Mouse (Mus musculus) intestine, embryonic 14.5 days (tissue): ENCODE results near the gene Cacnb2. TPM values are rescaled to one million over a fixed set of nuclear protein-coding genes. Genes with fewer than 3 reads are reported as not detected.

Experiments used
- ATAC-seq: fragments of 200-750 bp; cut with Nextera tagmentation; replicated peaks from 2 replicates; pipeline ENCODE4 v1.8.0; 2017; ENCODE audit warnings: low read depth, moderate number of reproducible peaks, moderate TSS enrichment, moderate library complexity; ENCODE audit not compliant: low FRiP score, low TSS enrichment
- DNase-seq: peaks from one replicate; pipeline ENCODE4 v3.0.0-alpha.2; 2018; ENCODE audit warnings: low spot score
- H3K27ac ChIP-seq: fragments of 300-500 bp; sonication (generic); 2 replicates; pipeline ENCODE4 v1.5.1; 2014; ENCODE audit warnings: low read depth, mild to moderate bottlenecking, control low read depth
- H3K27me3 ChIP-seq: fragments of 300-500 bp; sonication (generic); replicated peaks from 2 replicates; pipeline ENCODE4 v1.6.1; 2014; ENCODE audit warnings: low read length, control low read depth; ENCODE audit not compliant: control insufficient read depth, insufficient read depth
- H3K36me3 ChIP-seq: fragments of 300-500 bp; sonication (generic); 2 replicates; pipeline ENCODE4 v1.6.1; 2014; ENCODE audit warnings: low read length, control low read depth; ENCODE audit not compliant: control insufficient read depth, insufficient read depth
- H3K4me1 ChIP-seq: fragments of 300-500 bp; sonication (generic); replicated peaks from 2 replicates; pipeline ENCODE4 v1.6.1; 2014; ENCODE audit warnings: low read length, control low read depth, mixed read lengths; ENCODE audit not compliant: control insufficient read depth, insufficient read depth
- H3K4me2 ChIP-seq: fragments of 300-500 bp; sonication (generic); 2 replicates; pipeline ENCODE4 v1.6.1; 2014; ENCODE audit warnings: low read length
- H3K4me3 ChIP-seq: fragments of 300-500 bp; sonication (generic); 2 replicates; pipeline ENCODE4 v1.5.1; 2014; ENCODE audit warnings: low read depth, low read length, control low read depth, mixed read lengths
- H3K9ac ChIP-seq: fragments of 300-500 bp; sonication (generic); 2 replicates; pipeline ENCODE4 v1.6.1; 2014; ENCODE audit warnings: mild to moderate bottlenecking, low read length
- H3K9me3 ChIP-seq: fragments of 300-500 bp; sonication (generic); 2 replicates; pipeline ENCODE4 v1.6.1; 2016; ENCODE audit warnings: low read length, control low read depth; ENCODE audit not compliant: control insufficient read depth
- WGBS: fragments of 180-500 bp; shearing (Covaris S2); extraction: QIAGEN DNeasy Blood & Tissue Kit; methylation state at CpG from one replicate; pipeline ENCODE4 v1.1.7; 2014; 5-methylcytosine and 5-hydroxymethylcytosine counted together
- polyA plus RNA-seq: library from polyadenylated mRNA; unstranded; fragments of >200 nt; fragmentation: Nextera tagmentation; extraction: Ambion mirVana; gene quantifications from 2 replicates; pipeline ENCODE4 v1.2.1, GENCODE M21; 2014

The Cacnb2 gene
- polyA plus RNA-seq, 1 experiment from 2014 or later: 2.9 TPM

DNA sequence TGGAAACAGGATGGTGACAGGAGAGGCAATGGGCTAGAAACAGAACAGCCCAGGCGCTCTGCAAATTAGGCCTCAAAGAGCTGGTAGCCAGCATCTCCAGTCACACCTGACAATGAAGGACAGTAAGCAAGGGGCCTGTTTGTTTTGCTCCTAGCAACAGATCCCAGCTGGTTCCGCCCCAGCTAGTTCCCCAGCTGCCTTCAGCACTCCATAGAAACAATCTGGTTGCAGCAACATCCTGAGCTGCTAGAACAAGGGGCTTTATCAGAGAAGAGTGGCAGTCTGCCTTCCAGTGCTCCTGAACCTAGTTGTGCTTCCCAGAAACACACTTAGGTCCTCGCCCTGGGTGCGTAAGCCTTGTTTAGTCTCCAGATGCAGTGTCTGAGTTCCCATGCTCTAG, 5.7 kb downstream of the Cacnb2 start:
- Histone ChIP-seq H3K4me3 (no peak overlapping the region), H3K27ac (no peak overlapping the region), H3K9ac (no peak overlapping the region), H3K36me3 (no peaks in the 10 kb centered on the region), H3K27me3 (0 out of 2 replicates have a peak, but pooled peaks cover 2% of the 10 kb centered on the region), H3K4me2 (no peak overlapping the region), H3K9me3 (no peaks in the 10 kb centered on the region), H3K4me1 (0 out of 2 replicates have a peak, but pooled peaks cover under 1% of the 10 kb centered on the region)
- WGBS: 65% methylated on average over 4 of the region's 4 CpGs
- DNase-seq (no peak), ATAC-seq (no peak)

- Histone ChIP-seq H3K27me3 (no peaks in the 10 kb centered on the region), H3K4me2 (no peak overlapping the region), H3K9ac (no peak overlapping the region), H3K4me1 (no peaks in the 10 kb centered on the region), H3K36me3 (no peaks in the 10 kb centered on the region), H3K4me3 (no peak overlapping the region), H3K9me3 (no peaks in the 10 kb centered on the region), H3K27ac (no peak overlapping the region)
- no peak for ATAC-seq
- DNase-seq: no peak
- 50% methylated on average over 4 of the region's 4 CpGs for WGBS
Measured at GRCm38 (mm10) chr2:14612705-14613104, 9.8 kb downstream of the Cacnb2 start.

DNA sequence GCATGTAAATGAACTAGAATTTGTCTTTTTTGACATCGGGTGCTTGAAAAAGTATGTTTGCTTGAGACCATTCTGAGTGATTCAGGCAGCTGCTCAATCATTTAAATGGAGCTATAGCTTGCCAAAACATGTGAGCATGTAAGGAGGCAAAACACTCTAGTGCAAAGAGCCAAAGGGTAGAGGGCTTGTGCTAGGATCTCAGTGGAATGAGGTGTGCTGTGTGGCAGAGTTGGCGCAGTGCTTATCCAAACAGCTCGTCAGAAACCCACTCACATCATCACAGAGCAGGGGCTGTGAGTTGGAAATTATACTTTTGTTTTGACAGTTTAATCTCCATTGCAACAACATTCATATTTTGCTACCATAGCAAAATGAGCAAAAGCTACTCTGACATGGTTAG, 13.5 kb downstream of the Cacnb2 start:
- H3K4me1 ChIP-seq: peaks cover 7% of the 10 kb centered on the region; the same call in 1 of the 2 replicates
- H3K9ac ChIP-seq: no peak overlapping the region
- no peaks in the 10 kb centered on the region for H3K36me3 ChIP-seq
- no peak overlapping the region for H3K4me2 ChIP-seq
- H3K9me3 ChIP-seq: no peaks in the 10 kb centered on the region
- no peak for DNase-seq
- no peaks in the 10 kb centered on the region for H3K27me3 ChIP-seq
- H3K4me3 ChIP-seq: no peak overlapping the region
- 73% methylated on average over 3 of the region's 3 CpGs for WGBS
- no peak for ATAC-seq
- H3K27ac ChIP-seq: no peak overlapping the region

GRCm38 (mm10) chr2:14620120-14620853, 17.4 kb downstream of the Cacnb2 start:
- H3K27ac ChIP-seq: no peak overlapping the region
- no peaks in the 10 kb centered on the region for H3K27me3 ChIP-seq
- no peak for DNase-seq
- H3K9ac ChIP-seq: no peak overlapping the region
- 77% methylated on average over 6 of the region's 6 CpGs for WGBS
- peak; percentile 59 for ATAC-seq
- no peaks in the 10 kb centered on the region for H3K9me3 ChIP-seq
- peaks cover 13% of the 10 kb centered on the region; the same call in 1 of the 2 replicates for H3K4me1 ChIP-seq
- H3K36me3 ChIP-seq: no peaks in the 10 kb centered on the region
- H3K4me2 ChIP-seq: no peak overlapping the region
- H3K4me3 ChIP-seq: no peak overlapping the region

DNA sequence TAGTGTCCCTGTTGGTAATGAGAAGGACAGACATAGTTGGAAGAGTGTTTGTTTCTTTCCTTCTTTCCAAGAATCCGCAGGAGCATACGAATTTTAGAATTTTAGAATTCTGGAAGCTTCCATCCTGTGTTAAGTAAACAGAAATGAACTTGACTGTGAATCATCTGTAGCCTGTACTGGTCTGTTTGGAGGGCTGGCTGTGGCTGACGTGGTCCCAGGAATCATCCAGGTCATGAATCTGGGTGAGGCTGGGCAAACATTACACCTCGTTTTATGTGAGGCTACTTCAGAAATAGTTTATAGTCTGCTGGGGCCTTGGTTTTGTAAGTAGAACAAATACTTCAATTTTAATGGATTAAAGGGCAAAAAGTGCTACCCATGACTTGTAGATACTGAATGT, 18.0 kb downstream of the Cacnb2 start:
- H3K27me3 ChIP-seq: no peaks in the 10 kb centered on the region
- WGBS: 37% methylated on average over 4 of the region's 4 CpGs
- H3K9ac ChIP-seq: no peak overlapping the region
- H3K9me3 ChIP-seq: no peaks in the 10 kb centered on the region
- H3K27ac ChIP-seq: no peak overlapping the region
- H3K4me2 ChIP-seq: no peak overlapping the region
- DNase-seq (no peak), ATAC-seq (peak; percentile 87)
- no peak overlapping the region for H3K4me3 ChIP-seq
- no peaks in the 10 kb centered on the region for H3K36me3 ChIP-seq
- peaks cover 13% of the 10 kb centered on the region; the same call in 1 of the 2 replicates for H3K4me1 ChIP-seq

DNA sequence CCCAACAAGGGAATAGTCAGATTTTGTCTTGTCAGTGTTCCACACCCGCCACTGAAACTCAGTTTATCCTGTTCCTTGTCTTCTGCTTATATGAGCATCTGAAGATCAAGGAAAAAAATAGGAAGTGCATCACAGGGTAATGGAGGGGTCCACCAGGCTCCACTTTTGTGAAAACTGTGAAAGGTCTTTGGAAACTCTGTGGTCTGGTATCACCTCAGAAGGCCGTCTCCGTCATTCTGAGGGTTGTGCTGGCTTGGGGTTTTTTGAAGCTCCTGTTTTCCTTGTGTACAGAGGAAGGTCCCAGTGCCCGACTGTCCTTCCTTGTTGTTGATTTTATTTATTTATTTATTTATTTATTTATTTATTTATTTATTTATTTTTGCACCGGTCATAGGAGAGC, 20.9 kb downstream of the Cacnb2 start:
- DNase-seq: no peak
- no peaks in the 10 kb centered on the region for H3K27me3 ChIP-seq
- no peak overlapping the region for H3K4me3 ChIP-seq
- H3K36me3 ChIP-seq: no peaks in the 10 kb centered on the region
- no peak overlapping the region for H3K4me2 ChIP-seq
- 92% methylated on average over 5 of the region's 5 CpGs for WGBS
- H3K4me1 ChIP-seq: peaks cover 13% of the 10 kb centered on the region; the same call in 1 of the 2 replicates
- no peak for ATAC-seq
- H3K27ac ChIP-seq: no peak overlapping the region
- no peak overlapping the region for H3K9ac ChIP-seq
- H3K9me3 ChIP-seq: no peaks in the 10 kb centered on the region

GRCm38 (mm10) chr2:14629814-14630492, 27.1 kb downstream of the Cacnb2 start:
- no peak for ATAC-seq
- Histone ChIP-seq H3K27ac (no peak overlapping the region), H3K9me3 (no peaks in the 10 kb centered on the region), H3K9ac (no peak overlapping the region), H3K4me1 (no peaks in the 10 kb centered on the region), H3K4me2 (no peak overlapping the region), H3K4me3 (no peak overlapping the region), H3K36me3 (no peaks in the 10 kb centered on the region), H3K27me3 (no peaks in the 10 kb centered on the region)
- DNase-seq: no peak
- 45% methylated on average over 9 of the region's 9 CpGs for WGBS

- 79% methylated on average over 1 of the region's 1 CpGs for whole genome bisulfite sequencing
- Histone ChIP-seq H3K27ac (no peak overlapping the region), H3K4me1 (no peaks in the 10 kb centered on the region)
Measured at GRCm38 (mm10) chr2:14631590-14631989, 28.7 kb downstream of the Cacnb2 start.

More at GRCm38 (mm10) chr2:14631590-14631989, 28.7 kb downstream of the Cacnb2 start:
- no peak for DNase-seq
- no peak overlapping the region for H3K9ac ChIP-seq
- no peaks in the 10 kb centered on the region for H3K27me3 ChIP-seq
- no peak overlapping the region for H3K4me3 ChIP-seq
- no peak overlapping the region for H3K4me2 ChIP-seq
- H3K9me3 ChIP-seq: no peaks in the 10 kb centered on the region
- ATAC-seq: no peak
- no peaks in the 10 kb centered on the region for H3K36me3 ChIP-seq
